Mouse (Mus musculus) cerebellum, adult 8-10 months (tissue): Measurements from ENCODE around the gene Mmachc.
A peak's percentile ranks its signal among the peaks of the same experiment; 100 is the strongest.
"Not testable (repeated sequence)": the region's sequence is repeated elsewhere in the genome, so short reads cannot be mapped to it uniquely, and the experiment has no call there.

ENCODE experiments used
- DNase-seq: peaks from one replicate; pipeline ENCODE4 v3.0.0; 2022

Mmachc gene

DNA sequence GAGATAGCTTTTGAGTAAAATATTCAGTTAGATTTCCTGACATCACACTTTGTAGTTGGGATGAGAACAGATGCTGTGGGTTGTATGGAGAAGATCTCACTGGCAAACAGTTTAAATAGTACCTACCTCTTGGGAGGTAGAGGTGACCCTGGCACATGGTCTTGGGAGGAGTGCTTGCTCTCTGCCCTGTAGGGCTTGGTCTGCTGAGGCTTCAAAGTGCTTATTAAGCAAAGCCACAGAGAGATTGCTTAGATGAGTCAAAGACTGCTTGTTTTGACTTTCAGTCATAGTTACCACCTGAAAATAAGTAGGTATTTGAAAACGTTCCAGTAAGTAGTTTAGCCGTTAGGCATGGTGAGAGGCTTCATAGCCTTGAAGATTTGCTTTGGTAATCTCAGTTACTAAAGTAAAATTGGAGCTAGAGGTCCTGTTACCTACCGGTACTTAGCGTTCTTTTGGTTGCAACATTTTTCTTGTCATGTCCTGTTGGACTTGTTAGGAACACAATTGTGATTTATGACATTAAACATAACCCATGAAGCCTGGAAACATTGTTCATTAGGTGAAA lies 18.8 kb downstream of the Mmachc start:
- DNase-seq, result no peak

DNA sequence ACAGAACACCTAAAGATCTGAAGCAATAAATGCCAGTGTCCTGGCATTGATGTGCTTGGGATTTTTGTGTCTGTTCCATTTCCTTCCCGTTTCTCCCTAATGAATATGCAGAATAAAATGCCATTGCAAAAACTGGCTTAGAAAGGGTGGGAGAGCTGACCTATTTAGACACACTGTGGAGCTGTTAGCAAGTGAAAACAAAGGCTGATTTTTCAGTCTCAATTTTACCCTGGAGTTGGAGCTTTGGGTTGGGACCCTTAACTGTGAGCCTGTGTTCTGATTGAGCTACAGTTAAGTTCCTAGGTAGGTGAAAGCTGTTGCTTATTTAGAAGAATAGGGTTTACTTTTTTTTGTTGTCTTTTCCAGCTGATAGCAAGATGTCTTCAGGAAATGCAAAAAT lies 21.2 kb downstream of the Mmachc start:
- no peak for DNase-seq

DNA sequence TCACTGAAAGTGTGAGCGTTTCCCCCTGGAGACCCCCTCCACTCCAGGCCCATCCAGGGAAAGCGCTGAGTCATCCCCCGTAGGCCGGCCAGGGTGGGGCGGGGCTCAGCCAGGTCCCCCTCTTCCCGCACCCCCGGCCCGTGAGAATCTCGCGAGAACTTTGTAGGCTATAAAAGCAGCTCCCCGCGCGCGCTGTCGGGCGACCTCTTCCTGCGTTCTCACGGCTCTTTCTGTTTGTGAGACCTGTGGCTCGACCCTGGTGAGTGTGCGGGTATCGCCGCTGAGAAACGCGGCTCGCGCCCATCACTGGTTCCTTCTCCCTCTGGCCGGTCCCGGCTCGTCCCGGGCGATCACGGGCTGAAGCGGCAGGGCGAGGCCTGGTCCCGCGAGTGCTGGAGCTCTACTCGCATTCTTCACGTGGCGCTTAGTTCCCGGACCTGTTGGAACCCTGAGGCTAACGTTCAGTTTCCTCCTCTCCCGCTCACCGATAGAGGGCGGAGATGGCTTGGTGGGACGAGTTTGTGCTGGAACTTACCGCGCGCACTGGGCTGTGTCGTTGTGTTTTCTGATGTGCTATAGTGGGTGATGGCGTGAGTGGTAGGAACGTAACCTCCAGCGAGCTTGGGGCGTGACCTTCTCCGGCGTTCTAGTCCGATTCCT lies 22.7 kb downstream of the Mmachc start, which contains the start of gene Prdx1:
Prdx1 (plus strand) TSS at position 143 of the 660 bp plus-strand sequence.
- DNase-seq, result peak; percentile 90

DNA sequence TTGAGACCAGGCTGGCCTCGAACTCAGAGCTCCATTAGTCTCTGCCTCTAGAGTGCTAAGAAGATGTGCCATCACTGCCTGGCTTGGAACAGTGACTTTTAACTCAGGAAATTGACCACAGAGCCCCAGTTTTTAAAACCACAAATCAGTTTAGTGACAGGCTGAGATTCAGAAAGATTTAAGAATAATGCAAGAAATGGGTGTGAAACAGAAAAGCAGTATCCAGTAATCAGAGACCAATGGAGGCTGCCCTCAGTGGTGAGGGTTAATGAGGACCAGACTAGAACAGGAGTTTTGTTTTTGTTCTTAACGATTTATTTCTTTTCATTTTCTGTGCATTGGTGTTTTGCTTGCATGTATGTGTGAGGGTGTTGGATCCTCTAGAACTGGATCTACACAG lies 23.5 kb downstream of the Mmachc start:
- DNase-seq, result no peak

DNA sequence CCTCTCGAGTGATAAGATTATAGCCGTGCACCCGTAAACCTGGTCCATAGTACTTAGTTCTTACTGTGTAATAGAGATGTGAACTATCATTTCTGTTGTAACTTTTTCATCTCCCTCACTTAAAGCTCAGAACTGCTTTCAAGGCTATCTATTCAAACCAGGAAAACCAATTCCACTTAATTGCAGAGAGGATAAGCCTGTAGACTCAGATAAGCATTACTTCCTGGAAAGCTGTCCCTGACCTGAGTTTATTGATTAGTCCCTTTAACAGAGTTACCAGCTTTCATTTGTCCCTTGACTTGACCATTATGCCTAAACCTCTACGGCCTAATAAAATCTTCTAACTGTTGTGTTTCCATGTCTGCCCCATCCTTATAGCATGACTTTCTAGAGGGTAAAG lies 24.2 kb downstream of the Mmachc start:
- no peak for DNase-seq

DNA sequence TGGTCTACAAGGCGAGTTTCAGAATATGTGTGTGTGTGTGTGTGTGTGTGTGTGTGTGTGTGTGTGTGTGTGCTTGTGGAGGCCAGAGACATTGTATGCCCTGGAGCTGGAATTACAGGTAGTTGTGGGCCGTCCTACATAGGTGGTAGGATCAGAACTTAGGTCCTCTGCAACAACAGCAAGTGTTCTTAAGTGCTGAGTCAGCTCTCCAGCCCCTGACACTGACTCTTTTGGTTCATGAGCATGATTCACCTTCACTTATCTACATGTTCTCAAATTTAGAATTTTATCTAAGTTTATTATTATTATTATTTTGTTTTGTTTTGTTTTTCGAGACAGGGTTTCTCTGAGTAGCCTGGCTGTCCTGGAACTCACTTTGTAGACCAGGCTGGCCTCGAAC lies 27.7 kb downstream of the Mmachc start:
- not testable (repeated sequence) for DNase-seq

DNA sequence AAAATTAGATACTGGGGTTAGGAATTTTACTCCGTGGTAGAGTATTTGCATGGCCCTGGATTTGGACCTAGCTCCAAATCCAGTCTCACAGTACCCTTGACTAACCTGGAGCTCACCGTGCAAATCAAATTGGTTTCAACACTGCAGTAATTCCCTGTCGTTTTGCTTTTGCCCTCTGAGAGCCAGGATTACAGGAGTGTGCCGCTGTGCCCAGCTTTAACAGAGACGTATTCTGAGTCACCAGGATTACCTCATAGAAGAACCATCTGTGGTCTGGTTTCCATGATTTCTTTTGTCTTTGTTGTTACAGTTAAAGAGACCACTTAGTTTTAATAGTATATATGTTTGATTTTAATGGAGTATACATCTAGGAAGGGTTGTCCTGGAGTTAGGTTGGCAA lies 29.1 kb downstream of the Mmachc start:
- no peak for DNase-seq

DNA sequence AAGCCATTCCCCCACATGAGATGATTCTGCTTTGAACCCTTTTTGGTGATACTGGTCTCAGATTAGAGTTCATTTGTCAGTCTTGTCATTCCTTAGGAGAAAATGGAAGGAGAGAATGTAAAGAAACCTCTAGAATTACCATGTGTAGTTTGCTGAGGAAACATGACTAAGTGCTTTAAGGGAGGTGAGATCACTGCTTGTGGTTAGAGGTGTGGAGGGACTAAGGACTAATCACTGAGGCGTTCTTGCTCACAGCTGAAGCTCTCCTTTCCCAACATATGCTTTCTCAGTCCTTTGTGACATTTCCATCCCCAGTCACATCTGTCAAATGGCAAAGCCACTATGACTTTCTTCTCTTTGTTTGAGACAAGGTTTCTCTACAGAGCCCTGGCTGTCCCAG lies 30.4 kb downstream of the Mmachc start:
- DNase-seq, result no peak

DNA sequence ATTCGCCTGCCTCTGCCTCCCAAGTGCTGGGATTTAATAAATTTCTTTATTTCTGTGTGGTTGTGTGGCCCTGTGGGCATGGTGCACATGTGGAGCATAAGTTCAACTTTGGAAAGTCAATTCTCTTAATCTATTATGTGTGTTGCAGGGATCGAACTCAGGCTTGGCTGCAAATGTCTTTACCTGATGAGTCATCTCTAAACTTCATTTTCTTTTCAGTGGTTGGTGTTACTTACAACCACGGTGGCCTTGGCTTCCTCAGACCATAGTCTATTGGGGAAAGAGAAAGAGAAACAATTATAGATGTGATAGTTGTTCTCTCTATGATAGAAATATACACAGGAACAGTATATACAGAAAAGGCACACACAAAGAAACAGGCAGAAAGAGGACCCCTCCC lies 32.2 kb downstream of the Mmachc start:
- no peak for DNase-seq

DNA sequence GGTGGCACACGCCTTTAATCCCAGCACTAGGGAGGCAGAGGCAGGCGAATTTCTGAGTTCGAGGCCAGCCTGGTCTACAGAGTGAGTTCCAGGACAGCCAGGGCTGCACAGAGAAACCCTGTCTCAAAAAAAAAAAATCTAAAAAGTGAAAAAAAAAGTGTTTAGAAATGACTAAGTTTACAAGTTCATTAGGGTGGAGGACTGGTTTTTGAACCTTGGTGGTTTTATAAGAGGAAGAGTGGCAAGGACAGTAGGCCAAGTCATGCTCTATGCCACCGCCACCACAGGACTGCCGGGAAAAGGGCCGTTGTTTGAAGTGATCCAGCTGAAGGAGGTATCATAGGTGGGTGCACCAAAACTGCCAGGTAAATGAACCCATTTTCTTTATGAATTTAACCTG lies 33.4 kb downstream of the Mmachc start:
- not testable (repeated sequence) for DNase-seq

DNA sequence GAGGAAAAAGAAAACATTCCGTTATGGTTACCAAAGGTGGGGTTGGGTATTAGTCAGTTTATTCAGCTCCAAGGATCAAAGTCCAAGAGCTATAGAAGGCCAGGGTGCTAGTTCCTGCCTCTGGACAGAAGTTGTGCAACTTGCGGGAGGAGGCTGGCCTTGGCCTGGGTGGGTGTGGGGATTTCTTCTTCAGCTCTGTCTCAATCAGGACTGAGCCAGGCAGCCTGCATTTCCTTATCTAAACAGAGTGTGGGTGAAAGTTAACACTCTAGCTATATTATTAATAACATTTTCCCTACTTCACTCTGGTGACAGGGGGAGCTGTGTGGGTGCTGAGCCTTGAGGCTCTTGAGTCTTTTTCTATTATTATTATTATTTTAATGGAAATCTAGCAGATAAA lies 35.4 kb downstream of the Mmachc start:
- no peak for DNase-seq

DNA sequence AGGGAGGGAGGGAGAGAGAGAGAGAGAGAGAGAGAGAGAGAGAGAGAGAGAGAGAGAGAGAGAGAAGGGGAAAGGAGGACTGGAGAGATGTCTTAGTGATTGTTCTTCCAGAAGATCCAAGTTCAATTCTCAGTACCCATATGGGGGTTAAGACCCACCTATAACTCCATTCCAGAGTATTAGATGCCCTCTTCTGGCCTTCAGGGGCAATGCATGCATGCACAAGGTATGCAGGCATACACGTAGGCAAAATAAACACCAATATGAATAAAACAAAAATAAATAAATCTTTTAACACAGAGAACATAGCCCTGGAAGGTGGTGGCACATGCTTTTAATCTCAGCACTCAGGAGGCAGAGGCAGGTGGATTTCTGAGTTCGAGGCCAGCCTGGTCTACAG lies 38.9 kb downstream of the Mmachc start:
- no peak for DNase-seq

DNA sequence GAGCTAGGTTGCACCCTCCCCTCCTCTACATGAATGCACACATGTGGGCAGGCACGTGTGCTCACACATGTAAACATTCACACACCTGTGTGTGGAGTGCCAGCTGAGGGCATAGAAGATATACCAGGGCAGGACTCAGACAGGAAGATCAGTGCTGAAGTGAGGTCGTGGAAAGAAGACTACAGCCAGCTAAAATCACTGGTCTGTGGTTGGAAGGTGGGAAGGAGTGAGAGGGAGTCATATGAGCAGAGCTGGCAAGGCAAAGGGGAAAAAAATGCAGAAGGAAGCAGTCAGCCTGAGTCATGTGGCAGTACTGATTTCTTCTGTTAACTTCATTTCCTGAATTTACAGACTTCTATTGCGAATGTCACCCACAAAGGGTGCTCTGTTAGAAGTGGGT lies 40.1 kb downstream of the Mmachc start:
- no peak for DNase-seq

DNA sequence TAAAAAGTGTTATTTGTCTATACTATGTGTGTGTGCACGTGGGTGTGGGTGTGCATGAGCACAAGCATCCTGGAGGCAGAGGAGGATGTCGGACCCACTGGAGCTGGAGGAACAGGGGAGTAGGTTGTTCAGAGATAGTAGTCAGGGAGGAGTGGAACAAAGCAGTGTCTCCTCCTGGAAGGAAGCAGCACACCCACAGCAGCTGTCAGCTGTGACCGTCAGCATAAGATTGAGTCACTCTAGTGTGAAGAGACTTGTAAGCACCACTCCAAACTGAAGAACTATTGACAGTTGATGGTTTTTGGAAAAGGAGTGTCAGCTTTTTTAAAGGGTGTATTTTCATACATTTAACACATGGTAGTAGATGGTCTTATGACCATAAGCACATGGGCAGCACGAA lies 41.6 kb downstream of the Mmachc start:
- no peak for DNase-seq

DNA sequence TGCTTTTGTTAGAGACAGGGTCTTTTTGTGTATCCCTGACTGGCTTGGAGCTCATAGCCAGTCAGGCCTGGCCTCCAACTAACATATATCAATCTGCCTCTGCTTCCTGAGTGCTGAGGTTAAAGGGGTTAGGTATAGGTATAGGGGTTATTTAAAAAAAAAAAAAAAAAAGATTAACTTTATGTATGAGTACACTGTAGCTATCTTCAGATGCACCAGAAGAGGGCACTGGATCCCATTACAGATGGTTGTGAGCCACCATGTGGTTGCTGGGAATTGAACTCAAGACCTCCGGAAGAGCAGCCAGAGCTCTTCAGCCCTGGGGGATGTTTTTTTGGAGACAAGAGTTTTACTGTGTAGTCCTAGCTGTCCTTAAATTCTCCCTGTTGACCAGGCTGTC lies 46.2 kb downstream of the Mmachc start:
- DNase-seq, result no peak

DNA sequence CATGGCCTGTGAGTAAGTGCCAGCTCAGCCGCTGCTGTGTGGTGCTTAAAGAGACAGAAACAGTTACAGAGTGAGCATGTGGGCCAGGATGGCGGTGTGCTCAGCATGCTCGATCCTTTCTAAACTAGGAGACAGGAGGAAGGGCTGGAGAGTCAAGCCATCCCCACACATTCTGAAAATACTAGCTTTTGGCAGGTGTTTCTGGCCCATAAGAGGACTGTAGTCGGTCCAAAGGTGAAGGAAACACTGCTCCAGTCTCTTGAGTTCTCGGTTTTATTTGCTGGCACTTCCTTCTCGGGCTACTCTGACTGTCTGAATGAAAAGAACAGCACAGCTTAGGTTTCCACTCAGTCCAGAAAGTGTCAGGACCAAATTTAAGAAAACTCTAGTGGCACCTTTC lies 47.4 kb downstream of the Mmachc start:
- no peak for DNase-seq

DNA sequence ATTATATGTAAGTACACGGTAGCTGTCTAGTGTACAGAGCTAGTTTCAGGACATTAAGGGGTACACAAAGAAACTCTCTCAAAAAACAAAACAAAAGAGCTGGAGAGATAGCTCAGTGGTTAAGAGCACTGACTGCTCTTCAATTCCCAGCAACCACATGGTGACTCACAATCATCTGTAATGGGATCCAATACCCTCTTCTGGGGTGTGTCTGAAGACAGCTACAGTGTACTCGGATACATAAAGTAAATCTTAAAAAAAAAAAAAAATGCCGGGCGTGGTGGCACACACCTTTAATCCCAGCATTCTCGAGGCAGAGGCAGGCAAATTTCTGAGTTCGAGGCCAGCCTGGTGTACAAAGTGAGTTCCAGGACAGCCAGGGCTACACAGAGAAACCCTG lies 48.3 kb downstream of the Mmachc start:
- not testable (repeated sequence) for DNase-seq

DNA sequence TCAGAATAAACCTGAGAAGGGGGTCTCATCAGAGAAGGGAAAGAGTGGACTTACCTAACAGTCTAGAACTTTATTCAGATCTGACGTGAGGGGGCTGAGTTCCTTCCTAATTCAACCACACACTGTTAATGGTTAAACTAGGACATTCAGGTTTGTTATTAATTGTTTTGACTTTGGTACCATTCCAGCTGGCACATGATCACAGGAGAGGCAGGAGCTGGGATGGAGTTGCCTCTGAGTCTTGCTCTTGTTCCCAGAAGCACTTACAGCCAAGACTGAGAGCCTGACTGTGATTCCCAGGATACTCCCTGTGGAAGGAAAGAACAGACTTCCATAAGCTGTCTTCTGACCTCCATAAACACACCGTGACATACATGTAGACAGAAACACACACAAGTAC lies 48.7 kb downstream of the Mmachc start:
- no peak for DNase-seq

DNA sequence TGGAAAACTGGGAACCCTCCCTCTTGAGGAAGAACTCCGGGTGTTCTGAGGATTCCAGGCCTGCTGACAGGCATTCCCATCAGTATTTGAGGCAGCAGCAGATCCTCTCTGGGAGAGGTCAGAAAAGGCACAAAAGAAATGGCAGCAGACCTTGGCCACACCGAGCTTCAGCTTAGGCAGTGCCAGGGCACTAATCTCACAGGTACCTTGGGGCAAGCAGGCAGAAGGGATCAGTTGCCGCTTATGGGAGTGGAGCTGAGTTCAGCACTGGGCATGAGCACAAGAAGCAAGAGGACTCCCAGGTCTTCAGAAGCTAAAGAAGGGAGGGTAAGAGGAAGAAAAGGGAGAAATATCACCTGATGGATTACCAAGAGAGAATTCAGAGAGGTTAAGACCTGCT lies 50.2 kb downstream of the Mmachc start:
- DNase-seq, result no peak

DNA sequence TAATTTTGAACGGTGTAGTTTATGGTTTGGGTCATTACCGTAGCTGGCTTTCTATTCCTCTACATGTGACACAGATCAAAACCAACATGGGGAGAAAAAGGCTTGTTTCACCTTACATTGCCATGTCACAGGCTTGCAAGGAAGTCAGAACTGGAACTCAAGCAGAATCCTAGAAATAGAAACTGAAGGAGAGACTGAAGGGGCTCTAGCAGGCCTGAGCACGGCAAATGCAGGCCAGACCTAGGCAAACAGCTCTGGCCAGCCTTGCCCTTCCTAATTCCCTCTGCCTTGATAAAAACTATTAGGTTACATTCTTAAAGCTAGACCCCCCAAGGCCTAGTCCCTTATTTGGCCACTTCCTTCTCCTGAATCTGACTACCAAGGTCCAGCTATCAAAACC lies 52.5 kb downstream of the Mmachc start:
- no peak for DNase-seq

DNA sequence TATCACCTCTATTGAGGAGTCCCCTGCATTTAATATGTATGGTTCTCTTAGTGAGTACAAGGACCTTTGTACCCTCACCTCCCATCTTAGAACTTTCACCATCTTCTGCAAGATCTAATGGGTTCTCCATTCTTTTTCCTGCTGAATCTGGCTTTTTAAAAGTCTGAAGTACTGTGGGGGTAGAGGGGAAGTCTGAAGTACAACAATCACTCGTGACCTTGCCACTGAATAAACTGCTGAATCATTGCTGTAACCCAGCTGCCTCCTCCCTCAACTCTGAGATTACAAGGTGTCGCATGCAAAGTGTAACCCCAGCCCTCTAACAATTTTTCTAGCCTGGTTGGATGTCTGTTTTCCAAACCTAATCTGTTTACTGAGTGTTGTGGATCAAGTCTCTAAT lies 53.1 kb downstream of the Mmachc start:
- no peak for DNase-seq

DNA sequence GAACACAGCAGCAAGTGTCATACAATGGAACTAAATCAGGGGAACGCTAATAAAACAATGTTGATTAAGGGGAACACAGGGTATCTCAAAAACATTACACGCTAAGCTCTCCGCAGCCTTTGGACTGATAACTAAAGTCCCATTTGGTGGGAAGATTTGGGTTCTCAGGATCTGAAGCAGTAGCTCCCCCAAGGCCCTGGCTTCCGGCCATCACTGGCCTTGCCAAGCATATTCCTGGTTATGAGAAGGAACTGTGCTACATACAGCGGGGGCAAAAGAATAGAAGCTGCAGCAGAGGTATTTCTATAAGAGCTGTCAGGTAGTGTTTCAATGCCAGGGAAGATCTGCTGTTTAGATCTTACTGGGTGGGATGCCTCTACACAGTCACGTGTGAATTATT lies 55.0 kb downstream of the Mmachc start:
- no peak for DNase-seq
